Mouse (Mus musculus) myocyte (in vitro differentiated cells): ENCODE data around the gene En1.

Experiments
- CEBPB ChIP-seq: IDR thresholded peaks from 2 replicates; pipeline ENCODE4 v1.6.1; 2011; ENCODE audit warnings: mild to moderate bottlenecking, moderate library complexity; ENCODE audit not compliant: poor library complexity, insufficient read depth, severe bottlenecking
- E2F4 ChIP-seq: IDR thresholded peaks from one replicate; pipeline ENCODE4 v1.6.1; 2011; ENCODE audit warnings: mild to moderate bottlenecking, control low read depth, moderate library complexity; ENCODE audit not compliant: insufficient read depth
- MAX ChIP-seq: IDR thresholded peaks from one replicate; pipeline ENCODE4 v1.6.1; 2011; ENCODE audit warnings: low read depth, mild to moderate bottlenecking, control low read depth
- MYOD1 ChIP-seq, 3 experiments: IDR thresholded peaks; one replicate each; pipeline ENCODE4 v1.6.1; 2011; ENCODE audit warnings: control low read depth in 2 of 3, low read depth in 2 of 3, mild to moderate bottlenecking in 2 of 3, moderate library complexity in 1 of 3; ENCODE audit not compliant: insufficient read length in 2 of 3, control insufficient read depth in 1 of 3
- MYOG ChIP-seq, 3 experiments: IDR thresholded peaks; one replicate each; pipeline ENCODE4 v1.6.1; 2011; ENCODE audit warnings: control low read depth in 2 of 3, low read depth in 2 of 3, mild to moderate bottlenecking in 2 of 3; ENCODE audit not compliant: insufficient read length in 2 of 3, control insufficient read depth in 1 of 3, insufficient read depth in 1 of 3
- POLR2A ChIP-seq: IDR thresholded peaks from one replicate; pipeline ENCODE4 v1.6.1; 2011; ENCODE audit warnings: low read depth, mild to moderate bottlenecking, control low read depth, moderate library complexity; ENCODE audit not compliant: insufficient read length
- POLR2AphosphoS2 ChIP-seq: IDR thresholded peaks from one replicate; pipeline ENCODE4 v1.6.1; 2011; ENCODE audit warnings: low read depth, control low read depth; ENCODE audit not compliant: insufficient read length
- REST ChIP-seq: IDR thresholded peaks from one replicate; pipeline ENCODE4 v1.6.1; 2011; ENCODE audit warnings: mild to moderate bottlenecking, control low read depth, moderate library complexity; ENCODE audit not compliant: insufficient read depth, insufficient read length
- SRF ChIP-seq: IDR thresholded peaks from one replicate; pipeline ENCODE4 v1.6.1; 2011; ENCODE audit warnings: low read depth; ENCODE audit not compliant: control insufficient read depth, insufficient read length
- TCF12 ChIP-seq: IDR thresholded peaks from one replicate; pipeline ENCODE4 v1.6.1; 2011; ENCODE audit warnings: mild to moderate bottlenecking, control low read depth; ENCODE audit not compliant: poor library complexity, insufficient read depth, severe bottlenecking
- TCF3 ChIP-seq: IDR thresholded peaks from one replicate; pipeline ENCODE4 v1.6.1; 2011; ENCODE audit warnings: low read depth, control low read depth; ENCODE audit not compliant: insufficient read length
- USF1 ChIP-seq: IDR thresholded peaks from one replicate; pipeline ENCODE4 v1.6.1; 2011; ENCODE audit warnings: low read depth, mild to moderate bottlenecking, control low read depth, moderate library complexity

GRCm38 (mm10) chr1:120601253-120601836 lies 873 bp upstream of the En1 start:
- TF ChIP-seq TCF12 (no peak), E2F4 (no peak), MYOD1 (IDR thresholded peaks at IDR 0.05; ENCODE audit: control insufficient read depth in 1 of 3, insufficient read length in 2 of 3, low read depth in 2 of 3) (no peak), POLR2A (no peak), MAX (no peak), USF1 (no peak), POLR2AphosphoS2 (no peak), MYOG (IDR thresholded peaks at IDR 0.05; ENCODE audit: control insufficient read depth in 1 of 3, insufficient read depth in 1 of 3, insufficient read length in 2 of 3, low read depth in 2 of 3) (no peak), CEBPB (no peak), REST (no peak), TCF3 (no peak), SRF (no peak)
